Mouse (Mus musculus): ENCODE measurements around the gene Mdn1. TPM values are rescaled to one million over a fixed set of nuclear protein-coding genes. Genes with fewer than 3 reads are reported as not detected.

Gene Mdn1
- total RNA-seq, 2 experiments from 2014 or later, result 32.2 to 43.0 TPM

GRCm38 (mm10) chr4:32683061-32683582 is 26.2 kb downstream of the Mdn1 start:
- DNase-seq (ENCODE audit: low spot score in 2 of 2), result no peak

GRCm38 (mm10) chr4:32717733-32718132 is 60.8 kb downstream of the Mdn1 start:
- Histone ChIP-seq H3K27ac (no peak overlapping the region), H3K4me3 (no peak overlapping the region)
- no peak for DNase-seq (ENCODE audit: low spot score in 2 of 2)
- no peak for TF ChIP-seq CTCF (conservative IDR thresholded peaks at IDR 0.05)

More at GRCm38 (mm10) chr4:32683061-32683582, 26.2 kb downstream of the Mdn1 start:
- H3K4me3 ChIP-seq, result no peak overlapping the region
- H3K27ac ChIP-seq, result no peak overlapping the region
- no peak for TF ChIP-seq CTCF (conservative IDR thresholded peaks at IDR 0.05)

GRCm38 (mm10) chr4:32745394-32745793 is 88.5 kb downstream of the Mdn1 start:
- TF ChIP-seq CTCF (conservative IDR thresholded peaks at IDR 0.05), result peak; percentile 57
- no peak for DNase-seq (ENCODE audit: low spot score in 2 of 2)
- Histone ChIP-seq H3K4me3 (no peak overlapping the region), H3K27ac (no peak overlapping the region)

GRCm38 (mm10) chr4:32748396-32748795 is 91.5 kb downstream of the Mdn1 start:
- Histone ChIP-seq H3K27ac (no peak overlapping the region), H3K4me3 (no peak overlapping the region)
- DNase-seq (ENCODE audit: low spot score in 2 of 2), result no peak
- no peak for TF ChIP-seq CTCF (conservative IDR thresholded peaks at IDR 0.05)

- DNase-seq (ENCODE audit: low spot score in 2 of 2), result peak; percentile 29 to 79
- TF ChIP-seq CTCF (conservative IDR thresholded peaks at IDR 0.05), result no peak
- no peak overlapping the region for H3K4me3 ChIP-seq
These were observed 93.8 kb downstream of the Mdn1 start for GRCm38 (mm10) chr4:32750711-32751110.

GRCm38 (mm10) chr4:32757430-32757829 is 100.5 kb downstream of the Mdn1 start:
- TF ChIP-seq CTCF (conservative IDR thresholded peaks at IDR 0.05), result no peak
- no peak overlapping the region for H3K4me3 ChIP-seq
- peak in 1 of 2 experiments; percentile 8 for DNase-seq (ENCODE audit: low spot score in 2 of 2)

More at GRCm38 (mm10) chr4:32750711-32751110, 93.8 kb downstream of the Mdn1 start:
- no peak overlapping the region for H3K27ac ChIP-seq

GRCm38 (mm10) chr4:32767471-32767870 is 110.6 kb downstream of the Mdn1 start:
- no peak for DNase-seq (ENCODE audit: low spot score in 2 of 2)
- Histone ChIP-seq H3K27ac (no peak overlapping the region), H3K4me3 (no peak overlapping the region)
- TF ChIP-seq CTCF (conservative IDR thresholded peaks at IDR 0.05), result no peak

More at GRCm38 (mm10) chr4:32757430-32757829, 100.5 kb downstream of the Mdn1 start:
- no peak overlapping the region for H3K27ac ChIP-seq

GRCm38 (mm10) chr4:32768046-32768445 is 111.1 kb downstream of the Mdn1 start:
- no peak for DNase-seq (ENCODE audit: low spot score in 2 of 2)
- no peak for TF ChIP-seq CTCF (conservative IDR thresholded peaks at IDR 0.05)
- H3K4me3 ChIP-seq, result no peak overlapping the region

GRCm38 (mm10) chr4:32770284-32770810 is 113.4 kb downstream of the Mdn1 start:
- no peak for DNase-seq (ENCODE audit: low spot score in 2 of 2)
- peak; percentile 50 for TF ChIP-seq CTCF (conservative IDR thresholded peaks at IDR 0.05)
- Histone ChIP-seq H3K27ac (no peak overlapping the region), H3K4me3 (no peak overlapping the region)

More at GRCm38 (mm10) chr4:32768046-32768445, 111.1 kb downstream of the Mdn1 start:
- no peak overlapping the region for H3K27ac ChIP-seq

GRCm38 (mm10) chr4:32779996-32780395 is 123.1 kb downstream of the Mdn1 start:
- no peak for TF ChIP-seq CTCF (conservative IDR thresholded peaks at IDR 0.05)
- no peak for DNase-seq (ENCODE audit: low spot score in 2 of 2)
- H3K4me3 ChIP-seq, result no peak overlapping the region
- no peak overlapping the region for H3K27ac ChIP-seq

GRCm38 (mm10) chr4:32787110-32787509 is 130.2 kb downstream of the Mdn1 start:
- no peak for DNase-seq (ENCODE audit: low spot score in 2 of 2)
- no peak overlapping the region for H3K4me3 ChIP-seq
- TF ChIP-seq CTCF (conservative IDR thresholded peaks at IDR 0.05), result no peak
- H3K27ac ChIP-seq, result no peak overlapping the region

GRCm38 (mm10) chr4:32789020-32789419 is 132.1 kb downstream of the Mdn1 start:
- no peak for DNase-seq (ENCODE audit: low spot score in 2 of 2)
- no peak overlapping the region for H3K4me3 ChIP-seq
- H3K27ac ChIP-seq, result no peak overlapping the region
- TF ChIP-seq CTCF (conservative IDR thresholded peaks at IDR 0.05), result no peak

- no peak for DNase-seq (ENCODE audit: low spot score in 2 of 2)
- Histone ChIP-seq H3K4me3 (no peak overlapping the region), H3K27ac (no peak overlapping the region)
- TF ChIP-seq CTCF (conservative IDR thresholded peaks at IDR 0.05), result no peak
These were observed 142.1 kb downstream of the Mdn1 start for GRCm38 (mm10) chr4:32798976-32799375.

GRCm38 (mm10) chr4:32799966-32800576 is 143.2 kb downstream of the Mdn1 start, which contains the start of gene Lyrm2:
Lyrm2 (plus strand) TSS chr4:32800253.
- peak; percentile 78 for DNase-seq (ENCODE audit: low spot score in 2 of 2)

More at GRCm38 (mm10) chr4:32799966-32800576, 143.2 kb downstream of the Mdn1 start, which contains the start of gene Lyrm2:
- no peak for TF ChIP-seq CTCF (conservative IDR thresholded peaks at IDR 0.05)
- peak within 1 kb of the TSS; percentile 98 for H3K27ac ChIP-seq
- peak within 1 kb of the TSS; percentile 81 for H3K4me3 ChIP-seq
